Mouse (Mus musculus) activated CD4-positive, CD25-positive, alpha-beta regulatory T cell, adult 9 weeks (primary cell): ENCODE results near the gene Olfr1506. TPM values are rescaled to one million over a fixed set of nuclear protein-coding genes. Genes with fewer than 3 reads are reported as not detected.

ENCODE experiments used
- polyA plus RNA-seq: library from polyadenylated mRNA; unstranded; fragments of 100-300 nt; shearing (Covaris generic); gene quantifications from one replicate; pipeline ENCODE4 v1.2.1, GENCODE M21; 2017

Gene Olfr1506
- polyA plus RNA-seq, result not detected

GRCm38 (mm10) chr2:90224393-90224792, at the start of gene Olfr1506:
Gene Olfr1506 (minus strand): TSS chr2:90224493.

DNA sequence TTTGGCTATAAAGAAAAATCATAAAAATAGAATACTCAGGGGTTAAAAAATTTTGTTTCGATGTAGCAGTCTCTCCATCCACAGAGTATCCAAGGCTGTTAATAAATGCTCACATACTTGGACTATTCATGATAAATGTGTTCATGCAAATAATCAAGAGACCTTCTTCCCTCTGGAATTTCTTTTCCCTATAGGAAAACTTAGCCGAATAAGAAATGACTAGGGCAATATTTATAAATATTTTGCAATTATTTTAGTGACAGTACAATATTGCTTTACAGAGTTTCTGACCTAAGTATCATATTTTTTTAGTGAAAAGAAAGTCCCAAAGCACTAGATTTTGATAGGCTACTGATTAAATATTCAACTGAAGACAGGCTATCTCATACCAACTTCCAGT, 46.6 kb upstream of the Olfr1506 start, which contains the start of gene Olfr1271:
TSS of gene Olfr1271 (minus strand) at position 101 of the 400 bp plus-strand sequence.

DNA sequence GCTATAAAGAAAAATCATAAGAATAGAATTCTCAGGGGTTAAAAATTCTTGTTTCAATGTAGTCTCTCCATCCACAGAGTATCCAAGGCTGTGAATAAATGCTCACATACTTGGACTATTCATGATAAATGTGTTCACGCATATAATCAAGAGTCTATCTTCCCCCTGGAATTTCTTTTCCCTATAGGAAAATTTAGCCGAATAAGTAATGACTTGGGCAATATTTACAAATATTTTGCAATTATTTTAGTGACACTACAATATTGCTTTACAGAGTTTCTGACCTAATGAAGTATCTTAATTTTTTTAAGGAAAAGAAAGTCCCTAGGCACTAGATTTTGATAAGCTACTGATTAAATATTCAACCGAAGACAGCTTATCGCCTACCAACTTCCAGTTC, 33.2 kb upstream of the Olfr1506 start, which contains the start of gene Olfr142:
TSS of gene Olfr142 (minus strand) at position 101 of the 400 bp plus-strand sequence.

Other genes with a start within 250 kb of the Olfr1506 start
- not detected for gene Olfr1261, start 233.3 kb downstream of the Olfr1506 start, polyA plus RNA-seq
- not detected for gene Olfr1262, start 224.3 kb downstream of the Olfr1506 start, polyA plus RNA-seq
- gene Olfr1263, start 212.4 kb downstream of the Olfr1506 start, polyA plus RNA-seq, result 0.09 TPM
- gene Olfr1264, start 198.9 kb downstream of the Olfr1506 start, polyA plus RNA-seq, result not detected
- gene Olfr1265, start 189.2 kb downstream of the Olfr1506 start, polyA plus RNA-seq, result not detected
- gene Olfr140, start 160.9 kb downstream of the Olfr1506 start, polyA plus RNA-seq, result not detected
- not detected for gene Olfr1269, start 103.1 kb downstream of the Olfr1506 start, polyA plus RNA-seq
- not detected for gene Olfr32, start 82.2 kb downstream of the Olfr1506 start, polyA plus RNA-seq
- not detected for gene Olfr1270, start 71.4 kb downstream of the Olfr1506 start, polyA plus RNA-seq
- not detected for gene Olfr142, start 33.1 kb upstream of the Olfr1506 start, polyA plus RNA-seq
- gene Olfr1271, start 46.5 kb upstream of the Olfr1506 start, polyA plus RNA-seq, result not detected
- not detected for gene Olfr1272, start 68.3 kb upstream of the Olfr1506 start, polyA plus RNA-seq
- gene Gm13769, start 97.7 kb upstream of the Olfr1506 start, polyA plus RNA-seq, result not detected
- gene Olfr1274-ps, start 174.2 kb upstream of the Olfr1506 start, polyA plus RNA-seq, result not detected